Mouse (Mus musculus) T-cell, adult 2 months (primary cell): ENCODE data around the gene Cd86.
A peak's percentile ranks its signal among the peaks of the same experiment; 100 is the strongest.

Experiments used
- DNase-seq: peaks from one replicate; pipeline ENCODE4 v3.0.0; 2022; ENCODE audit warnings: low spot score

Cd86 gene

DNA sequence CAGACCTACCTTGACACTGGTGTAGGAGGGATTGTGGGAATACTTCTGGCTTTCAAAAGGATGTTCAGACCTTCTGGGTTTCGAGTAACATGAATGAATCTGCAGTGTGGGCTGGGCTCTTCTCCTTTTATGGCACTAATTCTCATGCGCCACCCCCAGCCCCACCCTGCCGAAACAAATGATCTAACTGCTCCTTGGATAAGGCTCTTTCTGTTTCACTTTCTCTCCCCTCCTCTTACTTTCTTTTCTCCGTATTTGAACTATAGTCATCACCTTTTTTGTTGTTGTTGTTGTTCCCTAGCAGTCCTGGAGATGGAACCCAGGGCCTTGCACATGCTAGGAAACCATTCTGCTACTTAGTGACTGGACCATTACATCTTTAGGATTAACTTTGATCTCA, 67.6 kb downstream of the Cd86 start:
- peak; percentile 33 for DNase-seq

DNA sequence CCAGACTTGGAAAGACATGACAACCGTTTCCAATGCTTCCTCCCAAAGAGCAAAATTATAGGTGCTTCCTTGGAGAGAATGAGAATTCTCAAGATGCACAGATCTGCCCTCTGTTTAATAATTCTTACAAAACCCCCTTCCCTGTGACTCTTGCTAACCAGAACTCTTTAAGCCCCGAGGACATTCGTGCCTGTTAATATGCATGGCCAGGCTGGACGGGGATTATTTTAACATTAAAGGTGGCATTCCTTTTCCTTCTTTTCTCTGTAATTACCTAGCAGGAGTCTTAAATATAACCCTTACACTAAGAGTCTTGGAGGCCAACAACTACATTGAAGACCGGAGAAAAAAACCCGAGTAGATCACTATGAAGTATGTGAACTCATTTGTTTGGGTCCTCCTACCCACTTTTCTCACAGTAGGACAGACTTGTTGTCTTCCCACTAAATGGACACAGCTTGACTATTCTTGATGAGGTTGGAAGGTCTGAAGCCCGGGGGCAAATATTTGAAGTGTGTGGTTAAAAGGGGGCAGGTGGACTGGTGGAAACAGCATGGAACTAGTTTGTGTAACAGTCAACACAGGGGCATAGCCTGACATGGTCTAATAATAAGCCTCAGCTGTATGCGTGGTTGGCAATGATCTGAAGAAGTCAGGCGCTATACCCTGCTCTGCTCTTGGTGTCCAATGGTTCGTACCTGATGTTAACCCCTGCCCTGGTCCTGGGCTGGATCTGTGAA, 69.0 kb downstream of the Cd86 start:
- DNase-seq, result no peak

DNA sequence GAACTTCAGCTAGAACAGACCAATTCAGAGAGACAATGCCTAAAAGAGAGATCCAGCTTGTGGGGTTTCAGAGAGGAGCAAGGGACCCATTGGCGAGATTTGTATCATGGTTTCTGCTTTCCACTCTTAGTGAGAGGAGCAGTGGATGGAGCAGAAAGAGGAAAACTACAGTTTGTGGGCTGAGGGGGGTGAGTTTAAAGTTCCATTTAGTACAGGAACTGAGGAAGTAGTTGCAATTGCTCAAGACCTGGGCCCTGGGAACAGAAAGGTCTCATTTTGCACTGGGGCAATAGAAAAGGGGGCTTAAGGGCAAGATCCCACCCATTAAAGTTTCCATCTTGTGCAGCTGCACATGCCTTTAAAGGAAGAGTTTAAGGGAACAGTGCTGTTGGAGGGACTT, 76.0 kb downstream of the Cd86 start:
- DNase-seq, result no peak

DNA sequence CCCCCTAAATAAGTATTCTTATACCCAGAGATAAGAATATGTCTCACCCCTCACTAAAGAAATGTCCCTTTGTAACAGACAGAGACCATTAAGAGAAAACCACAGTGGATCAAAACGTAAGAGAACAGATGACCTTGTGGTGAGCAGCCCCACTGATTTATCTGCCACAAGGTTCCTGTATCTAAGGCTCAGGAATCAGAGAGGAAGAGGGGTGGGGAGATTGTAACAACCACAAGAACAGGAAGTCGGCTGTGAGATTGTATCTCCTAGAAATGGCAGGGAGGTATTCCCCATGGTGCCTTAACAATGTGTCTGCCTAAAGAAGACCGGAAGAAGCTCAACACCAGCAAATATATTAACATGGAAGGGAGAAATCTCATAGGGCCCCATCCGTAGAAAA, 77.9 kb downstream of the Cd86 start:
- peak; percentile 61 for DNase-seq

DNA sequence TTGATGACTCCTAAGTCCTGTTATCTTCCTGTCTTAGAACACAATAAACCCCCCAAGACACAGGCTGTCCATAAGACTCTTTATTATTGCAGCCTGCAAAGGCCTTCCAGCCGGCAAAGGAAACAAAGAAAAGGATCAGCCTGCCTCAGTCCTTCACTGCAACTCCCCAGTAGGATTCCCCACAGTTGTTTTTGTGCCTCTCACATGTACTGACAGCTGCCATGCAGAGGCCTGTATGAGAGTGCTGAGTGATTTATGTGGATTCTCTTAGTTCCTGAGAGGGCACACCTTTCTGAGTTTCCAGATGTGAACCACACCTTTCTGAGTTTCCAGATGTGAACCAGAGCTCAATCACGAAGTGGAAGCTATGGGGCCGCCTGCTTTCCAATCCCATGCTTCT, 83.8 kb downstream of the Cd86 start:
- DNase-seq, result no peak

DNA sequence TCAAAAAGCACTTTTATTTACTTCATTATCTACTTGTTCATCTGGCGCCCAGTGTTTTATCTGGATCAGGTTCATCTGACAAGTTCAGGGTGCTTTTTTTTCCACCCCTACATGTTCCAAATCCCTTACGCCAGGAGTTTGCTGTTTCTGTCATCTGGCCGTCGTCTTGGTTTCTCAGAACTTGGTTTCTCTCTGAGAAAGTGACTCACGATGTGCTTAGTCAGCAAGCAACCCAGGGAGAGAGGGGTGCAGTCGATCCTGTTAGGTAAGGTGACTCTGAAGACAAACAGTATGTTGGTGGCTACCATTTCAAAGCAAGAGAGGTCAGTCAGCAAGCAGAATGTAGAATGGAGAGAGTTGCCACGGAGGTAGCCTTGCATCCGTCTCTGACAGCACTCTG, 93.9 kb downstream of the Cd86 start:
- no peak for DNase-seq

DNA sequence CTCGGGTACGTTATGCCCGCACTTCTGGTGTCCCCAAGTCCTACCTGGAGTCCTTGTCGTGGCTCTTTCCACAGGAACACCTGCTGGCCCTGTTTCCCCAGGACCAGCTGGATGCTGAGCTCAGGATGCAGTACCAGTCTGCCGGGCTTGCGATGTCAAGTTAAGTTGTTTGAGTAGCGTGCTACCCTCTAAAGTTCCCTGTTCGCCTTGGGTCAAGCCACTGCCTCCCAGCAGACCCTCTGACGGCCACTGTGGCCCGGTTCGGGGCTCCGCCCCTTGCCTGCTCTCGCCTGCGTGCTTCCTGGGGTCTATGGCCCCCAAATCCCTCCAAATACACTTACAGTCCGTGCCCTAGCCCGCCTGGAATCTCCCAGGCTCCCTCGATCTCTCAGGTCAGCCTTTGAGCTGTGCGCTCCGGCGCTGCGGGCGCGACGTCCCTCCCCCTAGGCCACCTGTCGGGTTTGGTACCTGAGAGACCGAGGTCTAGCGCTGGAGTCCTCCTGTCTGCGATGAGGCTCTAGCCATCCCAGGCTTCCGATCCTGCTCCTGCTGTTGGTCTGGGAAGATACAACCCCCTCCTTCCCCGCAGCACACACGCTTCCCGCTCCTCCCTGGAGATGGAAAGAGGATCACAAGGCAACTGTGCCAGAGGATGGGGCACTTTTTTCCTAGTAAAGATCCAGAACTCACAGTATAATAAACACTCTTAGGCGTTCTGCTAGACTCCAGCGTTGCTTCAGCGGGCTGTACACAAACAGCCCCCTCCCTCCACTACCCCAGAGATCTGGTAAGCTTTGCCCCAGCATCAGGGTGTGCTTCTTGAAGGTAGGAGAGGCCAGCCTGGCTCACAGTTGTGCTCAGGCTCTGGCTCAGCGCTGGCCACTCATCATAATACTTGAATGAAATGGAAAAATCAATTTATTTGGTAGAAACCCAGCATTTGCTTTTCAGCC, 104.2 kb downstream of the Cd86 start, which contains the start of gene Casr:
Gene Casr (minus strand): TSS at position 756 of the 953 bp plus-strand sequence.
- DNase-seq, result no peak

DNA sequence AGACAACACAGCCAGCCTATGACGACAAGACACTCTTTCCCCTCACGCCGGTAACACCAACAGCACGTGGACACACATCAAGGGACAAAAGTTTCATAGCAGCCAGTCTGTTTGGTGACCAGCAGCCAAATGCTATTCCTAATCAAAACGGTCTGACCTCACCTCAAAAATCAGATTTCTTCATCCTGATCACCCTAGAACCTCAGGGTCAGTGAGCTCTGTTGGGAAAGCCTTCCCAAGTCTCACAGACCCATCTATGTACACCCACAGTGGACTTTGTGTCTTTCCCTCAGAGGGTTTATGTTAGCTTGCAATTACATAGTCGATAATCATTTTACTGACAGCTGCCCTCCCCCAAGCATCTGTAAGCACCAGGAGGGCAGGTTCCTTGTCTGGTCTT, 106.3 kb downstream of the Cd86 start:
- DNase-seq, result no peak

DNA sequence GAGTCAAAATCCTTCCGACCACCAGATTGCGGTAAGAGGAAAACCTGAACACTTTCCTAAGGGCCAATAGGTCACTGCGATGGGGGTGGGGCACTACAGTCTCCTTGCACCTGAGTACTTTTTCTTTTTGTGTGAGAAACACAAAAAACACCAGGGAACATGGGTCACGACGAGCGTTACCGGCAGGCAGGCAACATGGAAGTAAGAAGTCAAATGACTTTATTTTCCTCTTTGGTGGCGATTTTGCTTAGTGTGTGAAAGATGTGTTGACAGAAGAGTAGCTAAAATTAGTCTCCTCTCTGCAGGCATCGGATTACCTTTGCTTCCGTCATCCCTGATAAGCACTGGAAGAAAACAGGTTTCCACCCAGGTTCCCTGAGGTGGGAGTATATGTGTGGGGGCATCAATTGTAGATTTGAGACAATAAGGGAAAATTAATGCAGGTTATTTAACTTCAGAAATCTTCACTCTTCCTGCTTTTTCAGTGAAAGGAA, 110.2 kb downstream of the Cd86 start:
- DNase-seq, result no peak
